Mouse (Mus musculus) kidney, embryonic 15.5 days (tissue): Measurements from ENCODE around the gene Apol10a. TPM values are rescaled to one million over a fixed set of nuclear protein-coding genes. Genes with fewer than 3 reads are reported as not detected.
"Not testable (repeated sequence)": the region's sequence is repeated elsewhere in the genome, so short reads cannot be mapped to it uniquely, and the experiment has no call there.

ENCODE experiments used
- ATAC-seq: fragments of 200-750 bp; cut with Nextera tagmentation; replicated peaks from 2 replicates; pipeline ENCODE4 v1.8.0; 2017; ENCODE audit warnings: moderate TSS enrichment; ENCODE audit not compliant: low FRiP score
- H3K27ac ChIP-seq: fragments of 300-500 bp; sonication (generic); 2 replicates; pipeline ENCODE4 v1.5.1; 2015; ENCODE audit warnings: mild to moderate bottlenecking, inconsistent platforms
- H3K27me3 ChIP-seq: fragments of 300-500 bp; sonication (generic); 2 replicates; pipeline ENCODE4 v1.6.1; 2015; ENCODE audit warnings: inconsistent platforms
- H3K36me3 ChIP-seq: fragments of 300-500 bp; sonication (generic); 2 replicates; pipeline ENCODE4 v1.6.1; 2015; ENCODE audit warnings: inconsistent platforms
- H3K4me1 ChIP-seq: fragments of 300-500 bp; sonication (generic); 2 replicates; pipeline ENCODE4 v1.6.1; 2015; ENCODE audit warnings: inconsistent platforms
- H3K4me2 ChIP-seq: fragments of 300-500 bp; sonication (generic); 2 replicates; pipeline ENCODE4 v1.6.1; 2015; ENCODE audit warnings: moderate library complexity, mild to moderate bottlenecking, inconsistent platforms
- H3K4me3 ChIP-seq: fragments of 300-500 bp; sonication (generic); replicated peaks from 2 replicates; pipeline ENCODE4 v1.5.1; 2015; ENCODE audit warnings: mild to moderate bottlenecking, inconsistent platforms
- H3K9ac ChIP-seq: fragments of 300-500 bp; sonication (generic); 2 replicates; pipeline ENCODE4 v1.6.1; 2015; ENCODE audit warnings: mild to moderate bottlenecking, inconsistent platforms
- H3K9me3 ChIP-seq: fragments of 300-500 bp; sonication (generic); replicated peaks from 2 replicates; pipeline ENCODE4 v1.6.1; 2016; ENCODE audit warnings: inconsistent platforms
- WGBS: fragments of 180-500 bp; shearing (Covaris S2); methylation state at CpG from one replicate; pipeline ENCODE4 v1.1.7; 2015; ENCODE audit warnings: mixed read lengths; 5-methylcytosine and 5-hydroxymethylcytosine counted together
- polyA plus RNA-seq: library from polyadenylated mRNA; unstranded; fragments of >200 nt; fragmentation: Nextera tagmentation; extraction: Ambion mirVana; gene quantifications from 2 replicates; pipeline ENCODE4 v1.2.1, GENCODE M21; 2015

Apol10a gene
- polyA plus RNA-seq, 1 experiment from 2014 or later, result not detected

GRCm38 (mm10) chr15:77523186-77523843 is 46.5 kb downstream of the Apol10a start:
- H3K4me2 ChIP-seq, ATAC-seq, H3K27me3 ChIP-seq, H3K9ac ChIP-seq, H3K4me3 ChIP-seq, H3K36me3 ChIP-seq, H3K9me3 ChIP-seq, H3K27ac ChIP-seq, H3K4me1 ChIP-seq: not testable (repeated sequence)
- 15% methylated on average over 6 of the region's 6 CpGs for WGBS

DNA sequence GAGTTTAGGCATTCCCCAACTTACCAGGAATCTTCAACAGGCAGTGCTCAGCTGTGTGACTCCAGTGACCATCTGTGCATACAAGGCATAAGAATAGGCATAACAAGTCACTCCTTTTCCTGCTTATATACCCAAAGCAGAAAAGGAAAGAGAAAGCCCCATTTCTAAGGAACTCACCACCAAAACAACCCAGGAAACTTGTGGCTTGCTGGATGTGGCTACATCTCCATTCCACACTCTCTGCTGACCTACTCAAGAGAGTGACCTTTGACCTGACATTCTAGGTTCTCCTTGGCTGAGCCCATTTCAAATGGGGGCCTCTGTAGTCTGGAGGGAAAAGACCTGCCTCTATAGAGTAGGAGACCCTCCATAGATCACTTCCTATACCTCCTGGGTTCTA is 56.4 kb downstream of the Apol10a start, which contains the start of gene Apol7c:
TSS of gene Apol7c (minus strand) at position 101 of the 400 bp plus-strand sequence.
- no peaks in the 10 kb centered on the region for H3K4me1 ChIP-seq
- no peak within 1 kb of the TSS for H3K4me3 ChIP-seq
- ATAC-seq, result no peak

DNA sequence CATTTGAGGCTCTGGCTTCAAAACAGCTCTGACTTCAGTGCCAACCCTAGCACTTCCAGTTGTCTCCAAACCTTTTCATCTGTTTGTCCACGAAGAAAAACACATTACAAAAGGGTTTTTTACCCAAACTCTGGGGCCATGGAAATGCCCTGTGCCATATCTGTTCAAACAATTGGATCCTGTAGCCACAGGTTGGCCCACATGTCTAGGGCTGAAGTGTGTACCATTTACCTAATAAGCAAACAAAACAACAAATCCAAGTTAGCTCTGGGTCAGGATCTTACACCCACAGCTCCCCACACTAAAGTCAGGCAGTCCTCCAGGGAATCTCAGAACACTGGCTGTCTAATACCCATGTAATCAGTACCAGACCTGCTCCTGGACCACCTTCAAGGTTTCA is 62.4 kb downstream of the Apol10a start:
- not testable (repeated sequence) for H3K27me3 ChIP-seq, H3K36me3 ChIP-seq, H3K9ac ChIP-seq, H3K4me2 ChIP-seq, H3K4me3 ChIP-seq, H3K27ac ChIP-seq, ATAC-seq, H3K9me3 ChIP-seq, H3K4me1 ChIP-seq
- 38% methylated on average over 1 of the region's 1 CpGs for WGBS

More for the DNA sequence above, 56.4 kb downstream of the Apol10a start, which contains the start of gene Apol7c:
- H3K36me3 ChIP-seq, result no peaks in the 10 kb centered on the region
- no peaks in the 10 kb centered on the region for H3K27me3 ChIP-seq
- no peaks in the 10 kb centered on the region for H3K9me3 ChIP-seq
- no peak within 1 kb of the TSS for H3K9ac ChIP-seq
- no peak within 1 kb of the TSS for H3K4me2 ChIP-seq
- H3K27ac ChIP-seq, result no peak within 1 kb of the TSS

Other genes with a start within 250 kb of the Apol10a start
- gene Rbfox2, start 170.0 kb upstream of the Apol10a start, polyA plus RNA-seq, result 41.6 and 47.7 TPM in 2 replicates
- gene Apol7a, start 77.9 kb upstream of the Apol10a start, polyA plus RNA-seq, result 0.06 TPM in 1 of 2 replicates, not detected in the other
- 0.17 TPM in 1 of 2 replicates, not detected in the other for gene Apol9a, start 65.9 kb upstream of the Apol10a start, polyA plus RNA-seq
- gene Apol7b, start 29.6 kb upstream of the Apol10a start, polyA plus RNA-seq, result 0.18 TPM in 1 of 2 replicates, not detected in the other
- not detected in 2 replicates for gene Apol11a, start 31.2 kb downstream of the Apol10a start, polyA plus RNA-seq
- not detected in 2 replicates for gene Apol7c, start 56.3 kb downstream of the Apol10a start, polyA plus RNA-seq
- not detected in 2 replicates for gene 1700025B11Rik, start 84.8 kb downstream of the Apol10a start, polyA plus RNA-seq
- 0.12 and 0.23 TPM in 2 replicates for gene Apol10b, start 119.1 kb downstream of the Apol10a start, polyA plus RNA-seq
- not detected in 2 replicates for gene Gm36245, start 122.2 kb downstream of the Apol10a start, polyA plus RNA-seq
- 0.08 and 0.19 TPM in 2 replicates for gene Apol11b, start 166.2 kb downstream of the Apol10a start, polyA plus RNA-seq
- gene Apol7e, start 221.8 kb downstream of the Apol10a start, polyA plus RNA-seq, result 0.12 TPM in 1 of 2 replicates, not detected in the other